ENCODE assay signal across 16 mouse cellular contexts in the genomic region with DNA sequence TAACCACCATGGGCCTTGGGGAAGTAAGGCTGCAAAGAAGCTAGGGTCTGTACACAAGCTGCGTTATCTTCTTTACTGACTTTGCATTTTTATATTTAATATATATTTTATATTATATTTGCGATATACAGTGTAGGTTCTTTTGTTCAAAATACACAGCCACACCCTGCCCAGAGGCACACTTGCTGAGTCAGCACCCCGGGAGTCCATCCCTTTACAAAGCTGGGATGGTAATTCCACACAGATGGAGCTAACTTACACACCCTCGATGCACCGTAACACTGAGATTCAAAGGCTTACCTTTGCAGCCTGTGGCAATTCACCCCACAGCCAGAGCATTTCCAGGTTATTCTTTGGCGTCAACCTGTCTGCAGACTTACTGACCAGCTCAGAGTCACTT. TPM values are rescaled to one million over a fixed set of nuclear protein-coding genes. Genes with fewer than 3 reads are reported as not detected.
A peak's percentile ranks its signal among the peaks of the same experiment; 100 is the strongest.
DNase-seq lines count a peak whose midpoint lies in the region; ATAC-seq and TF ChIP-seq lines count a peak whose summit lies in the region.
"Had no signal": no experiment of that assay in that cellular context is flagged by ENCODE, and none has a peak within 500 bp of the region (broad histone marks: within the 10 kb centered on the region; RNA-seq: fewer than 3 reads in every experiment).

No protein-coding gene starts in this region.

- no peak overlapping the region for H3K4me3 ChIP-seq in forebrain, embryonic 16.5 days (replicated peaks; ENCODE audit: low read length)
- no peak overlapping the region for H3K4me3 ChIP-seq in forebrain, embryonic 12.5 days (replicated peaks)
- no peak overlapping the region for H3K4me3 ChIP-seq in midbrain, embryonic 11.5 days (ENCODE audit: low read depth, low read length)
- H3K4me3 ChIP-seq in midbrain, embryonic 10.5 days: no peak overlapping the region
- no peak overlapping the region for H3K4me3 ChIP-seq in ES-E14 (ENCODE audit: insufficient read depth in 1 of 2, low read depth in 1 of 2, low read length in 2 of 2, poor library complexity in 1 of 2, severe bottlenecking in 1 of 2)
- H3K4me3 ChIP-seq: heart, adult 2 months; heart, embryonic 12.5 days had no signal

- no peak for DNase-seq in midbrain, embryonic 11.5 days (ENCODE audit: low spot score, missing footprints)
- no peak for DNase-seq in midbrain, embryonic 10.5 days (ENCODE audit: low spot score)
- DNase-seq in ES-E14 (ENCODE audit: low read depth, low spot score): no peak
- no peak for DNase-seq in layer of hippocampus, postnatal 10 days (ENCODE audit: low spot score in 2 of 2)
- DNase-seq in cerebellum, adult 11 months: no peak
- DNase-seq: layer of hippocampus, adult 9-11 months had no signal

- no peak overlapping the region for H3K4me2 ChIP-seq in forebrain, embryonic 16.5 days (ENCODE audit: low read length)
- no peak overlapping the region for H3K4me2 ChIP-seq in forebrain, embryonic 12.5 days
- H3K4me2 ChIP-seq in midbrain, embryonic 11.5 days: no peak overlapping the region
- H3K4me2 ChIP-seq: heart, embryonic 12.5 days; hindbrain, embryonic 14.5 days; lung, embryonic 14.5 days had no signal

- no peak overlapping the region for H3K9ac ChIP-seq in forebrain, embryonic 16.5 days (replicated peaks; ENCODE audit: low read depth, low read length)
- H3K9ac ChIP-seq in forebrain, embryonic 12.5 days: no peak overlapping the region
- H3K9ac ChIP-seq in midbrain, embryonic 11.5 days (ENCODE audit: low read length): no peak overlapping the region
- H3K9ac ChIP-seq in ES-E14 (ENCODE audit: insufficient read depth, low read depth, low read length, poor library complexity, severe bottlenecking): no peak overlapping the region
- H3K9ac ChIP-seq: heart, embryonic 12.5 days; hindbrain, embryonic 14.5 days; liver, embryonic 14.5 days; lung, embryonic 14.5 days had no signal

- 87% methylated on average over 6 of the region's 6 CpGs for WGBS in forebrain, embryonic 16.5 days
- WGBS in forebrain, embryonic 12.5 days: 85% methylated on average over 6 of the region's 6 CpGs
- WGBS in midbrain, embryonic 11.5 days: 88% methylated on average over 6 of the region's 6 CpGs
- 87% methylated on average over 6 of the region's 6 CpGs for WGBS in midbrain, embryonic 10.5 days

- in situ Hi-C loops in ES-E14 (cut with MboI; ENCODE audit: low sequenced_read_pairs in 2 of 2, unreplicated experiment in 2 of 2): no loop called here

- peaks cover 16% of the 10 kb centered on the region for H3K36me3 ChIP-seq in forebrain, embryonic 16.5 days (ENCODE audit: control insufficient read depth, insufficient read depth)
- H3K36me3 ChIP-seq in forebrain, embryonic 12.5 days (replicated peaks): peaks cover 32% of the 10 kb centered on the region
- peaks cover 5% of the 10 kb centered on the region; the same call in 1 of the 2 replicates for H3K36me3 ChIP-seq in midbrain, embryonic 11.5 days (ENCODE audit: control insufficient read depth, insufficient read depth, low read length)
- peaks cover 57% of the 10 kb centered on the region for H3K36me3 ChIP-seq in midbrain, embryonic 10.5 days
- peaks cover 45% of the 10 kb centered on the region for H3K36me3 ChIP-seq in ES-E14 (ENCODE audit: control insufficient read depth, insufficient read depth, low read length, poor library complexity, severe bottlenecking)

- H3K4me1 ChIP-seq in forebrain, embryonic 16.5 days (replicated peaks; ENCODE audit: control insufficient read depth, insufficient read depth, low read length): no peaks in the 10 kb centered on the region
- no peaks in the 10 kb centered on the region; the same call in 1 of the 2 replicates for H3K4me1 ChIP-seq in forebrain, embryonic 12.5 days
- no peaks in the 10 kb centered on the region for H3K4me1 ChIP-seq in midbrain, embryonic 11.5 days (ENCODE audit: control insufficient read depth, insufficient read depth, low read length)
- H3K4me1 ChIP-seq in midbrain, embryonic 10.5 days: no peaks in the 10 kb centered on the region
- H3K4me1 ChIP-seq in ES-E14 (ENCODE audit: control insufficient read depth in 2 of 2, insufficient read depth in 2 of 2, low read length in 2 of 2, poor library complexity in 1 of 2): peaks cover 0 to 7% of the 10 kb centered on the region in 2 experiments; a peak in 2 of 4 replicates

- 0 out of 2 replicates have a peak, but pooled peaks have one; percentile 8 for ATAC-seq in forebrain, embryonic 16.5 days
- ATAC-seq in forebrain, embryonic 12.5 days (ENCODE audit: low FRiP score): no peak
- ATAC-seq in midbrain, embryonic 11.5 days (ENCODE audit: low FRiP score): 0 out of 2 replicates have a peak, but pooled peaks have one; percentile 20
- ATAC-seq in erythroblast, adult 5-6 weeks (replicated peaks; ENCODE audit: low FRiP score, poor library complexity, severe bottlenecking): 0 out of 2 replicates have a peak, but pooled peaks have one; percentile 38
- ATAC-seq: Patski had no signal

- H3K27ac ChIP-seq in forebrain, embryonic 16.5 days (ENCODE audit: low read length): no peak overlapping the region
- no peak overlapping the region for H3K27ac ChIP-seq in forebrain, embryonic 12.5 days
- no peak overlapping the region for H3K27ac ChIP-seq in midbrain, embryonic 11.5 days (ENCODE audit: low read depth, low read length)
- no peak overlapping the region for H3K27ac ChIP-seq in midbrain, embryonic 10.5 days (replicated peaks)
- H3K27ac ChIP-seq in ES-E14 (ENCODE audit: insufficient read depth, low read depth, low read length, poor library complexity, severe bottlenecking): no peak overlapping the region
- H3K27ac ChIP-seq: kidney, postnatal 0 days; liver, embryonic 14.5 days had no signal

- H3K9me3 ChIP-seq in forebrain, embryonic 16.5 days (ENCODE audit: control insufficient read depth, low read length): no peaks in the 10 kb centered on the region
- H3K9me3 ChIP-seq in forebrain, embryonic 12.5 days: no peaks in the 10 kb centered on the region
- H3K9me3 ChIP-seq in midbrain, embryonic 11.5 days (ENCODE audit: control insufficient read depth, low read length): no peaks in the 10 kb centered on the region
- H3K9me3 ChIP-seq in midbrain, embryonic 10.5 days (replicated peaks): no peaks in the 10 kb centered on the region
- no peaks in the 10 kb centered on the region for H3K9me3 ChIP-seq in ES-E14 (ENCODE audit: control insufficient read depth, insufficient read depth, low read depth, low read length)
- H3K9me3 ChIP-seq: heart, embryonic 12.5 days had no signal

- no peaks in the 10 kb centered on the region for H3K27me3 ChIP-seq in forebrain, embryonic 16.5 days (replicated peaks; ENCODE audit: control insufficient read depth, insufficient read depth, low read length)
- no peaks in the 10 kb centered on the region for H3K27me3 ChIP-seq in forebrain, embryonic 12.5 days
- no peaks in the 10 kb centered on the region for H3K27me3 ChIP-seq in midbrain, embryonic 11.5 days (ENCODE audit: control insufficient read depth, insufficient read depth, low read length)
- H3K27me3 ChIP-seq in midbrain, embryonic 10.5 days (ENCODE audit: low read depth, poor library complexity, severe bottlenecking): no peaks in the 10 kb centered on the region
- H3K27me3 ChIP-seq: heart, embryonic 12.5 days; Patski had no signal

TF ChIP-seq in ES-E14, 5 proteins besides CTCF, POLR2A, EP300 and RAD21:
- TF ChIP-seq ZC3H11A (IDR thresholded peaks at IDR 0.05; ENCODE audit: borderline replicate concordance, low read depth, low read length) (no peak), MAFK (IDR thresholded peaks at IDR 0.05; ENCODE audit: insufficient read depth, low read depth, low read length) (peak; percentile 91)
TF ChIP-seq in ES-E14: peak in this region for 1.

RNA-seq across cellular contexts. Expression of a gene that starts 42.7 kb away (rescaled TPM):
- polyA plus RNA-seq in forebrain, embryonic 16.5 days (2015; fragmentation: Nextera tagmentation; extraction: Ambion mirVana): 19.5 and 23.0 TPM in 2 replicates
- 10.4 and 11.1 TPM in 2 replicates for polyA plus RNA-seq in forebrain, embryonic 12.5 days (2016; fragmentation: Nextera tagmentation; extraction: Ambion mirVana)
- polyA plus RNA-seq in midbrain, embryonic 11.5 days (2014; fragmentation: Nextera tagmentation; extraction: Ambion mirVana): 10.5 and 11.4 TPM in 2 replicates
- 5.5 and 9.0 TPM in 2 replicates for polyA plus RNA-seq in midbrain, embryonic 10.5 days (2016; fragmentation: Nextera tagmentation; extraction: Ambion mirVana)
- total RNA-seq in ES-E14 (2012; rRNA removed): 15.8 and 20.0 TPM in 2 replicates
- total RNA-seq in erythroblast, adult 5-6 weeks (2015; ENCODE audit: low replicate concordance): 3.3 and 3.6 TPM in 2 replicates
- 3.8 and 4.2 TPM in 2 replicates for total RNA-seq in erythroblast, adult 5-6 weeks (2017; ENCODE audit: low replicate concordance)
- 10 to 100 TPM; 17.7 to 20.9 TPM for total RNA-seq in layer of hippocampus, postnatal 10 days (2021)
